Mouse (Mus musculus) limb, embryonic 13.5 days (tissue): Measurements from ENCODE around the gene Fam213a. TPM values are rescaled to one million over a fixed set of nuclear protein-coding genes. Genes with fewer than 3 reads are reported as not detected.

ENCODE experiments used
- ATAC-seq: fragments of 200-750 bp; cut with Nextera tagmentation; 2 replicates; pipeline ENCODE4 v1.8.0; 2017; ENCODE audit warnings: low read depth, moderate number of reproducible peaks, moderate TSS enrichment; ENCODE audit not compliant: low FRiP score
- H3K27ac ChIP-seq: fragments of 300-500 bp; sonication (generic); 2 replicates; pipeline ENCODE4 v1.5.1; 2015; ENCODE audit warnings: inconsistent platforms, mild to moderate bottlenecking, moderate library complexity
- H3K27me3 ChIP-seq: fragments of 300-500 bp; sonication (generic); 2 replicates; pipeline ENCODE4 v1.6.1; 2015; ENCODE audit warnings: mild to moderate bottlenecking, inconsistent platforms
- H3K36me3 ChIP-seq: fragments of 300-500 bp; sonication (generic); 2 replicates; pipeline ENCODE4 v1.6.1; 2015; ENCODE audit warnings: inconsistent platforms, mild to moderate bottlenecking, moderate library complexity
- H3K4me1 ChIP-seq: fragments of 300-500 bp; sonication (generic); 2 replicates; pipeline ENCODE4 v1.6.1; 2015; ENCODE audit warnings: inconsistent platforms
- H3K4me2 ChIP-seq: fragments of 300-500 bp; sonication (generic); replicated peaks from 2 replicates; pipeline ENCODE4 v1.6.1; 2015; ENCODE audit warnings: inconsistent platforms, mild to moderate bottlenecking, moderate library complexity
- H3K4me3 ChIP-seq: fragments of 300-500 bp; sonication (generic); 2 replicates; pipeline ENCODE4 v1.5.1; 2015; ENCODE audit warnings: moderate library complexity, mild to moderate bottlenecking, inconsistent platforms
- H3K9ac ChIP-seq: fragments of 300-500 bp; sonication (generic); 2 replicates; pipeline ENCODE4 v1.6.1; 2015; ENCODE audit warnings: mild to moderate bottlenecking, inconsistent platforms
- H3K9me3 ChIP-seq: fragments of 300-500 bp; sonication (generic); 2 replicates; pipeline ENCODE4 v1.6.1; 2016; ENCODE audit warnings: inconsistent platforms
- WGBS: fragments of 180-500 bp; shearing (Covaris S2); methylation state at CpG from one replicate; pipeline ENCODE4 v1.1.7; 2015; 5-methylcytosine and 5-hydroxymethylcytosine counted together
- polyA plus RNA-seq: library from polyadenylated mRNA; unstranded; fragments of >200 nt; fragmentation: Nextera tagmentation; extraction: Ambion mirVana; gene quantifications from 2 replicates; pipeline ENCODE4 v1.2.1, GENCODE M21; 2015

Fam213a gene
- polyA plus RNA-seq, 1 experiment from 2014 or later, result 41.6 TPM

GRCm38 (mm10) chr14:41021246-41021645 lies 7.7 kb upstream of the Fam213a start:
- no peak overlapping the region for H3K4me3 ChIP-seq
- WGBS, result 83% methylated on average over 3 of the region's 3 CpGs
- no peaks in the 10 kb centered on the region for H3K9me3 ChIP-seq

GRCm38 (mm10) chr14:41017460-41017859 lies 3.9 kb upstream of the Fam213a start:
- WGBS, result 85% methylated on average over 5 of the region's 5 CpGs
- ATAC-seq, result no peak
- Histone ChIP-seq H3K4me2 (no peak overlapping the region), H3K9me3 (no peaks in the 10 kb centered on the region), H3K4me3 (no peak overlapping the region), H3K4me1 (peaks cover 13% of the 10 kb centered on the region), H3K27me3 (no peaks in the 10 kb centered on the region), H3K27ac (no peak overlapping the region), H3K36me3 (no peaks in the 10 kb centered on the region), H3K9ac (no peak overlapping the region)

More at GRCm38 (mm10) chr14:41021246-41021645, 7.7 kb upstream of the Fam213a start:
- Histone ChIP-seq H3K27ac (no peak overlapping the region), H3K9ac (no peak overlapping the region), H3K27me3 (no peaks in the 10 kb centered on the region), H3K4me2 (no peak overlapping the region), H3K4me1 (no peaks in the 10 kb centered on the region), H3K36me3 (no peaks in the 10 kb centered on the region)
- ATAC-seq, result no peak

- Histone ChIP-seq H3K27me3 (no peaks in the 10 kb centered on the region), H3K4me3 (no peak overlapping the region), H3K36me3 (no peaks in the 10 kb centered on the region), H3K9me3 (no peaks in the 10 kb centered on the region), H3K4me2 (no peak overlapping the region), H3K9ac (no peak overlapping the region), H3K27ac (no peak overlapping the region), H3K4me1 (peaks cover 13% of the 10 kb centered on the region)
- no peak for ATAC-seq
- 76% methylated on average over 5 of the region's 5 CpGs for WGBS
Observed at GRCm38 (mm10) chr14:41014701-41015240, 1.2 kb upstream of the Fam213a start.

GRCm38 (mm10) chr14:41013143-41013542 lies 445 bp downstream of the Fam213a start:
- 22% methylated on average over 9 of the region's 9 CpGs for WGBS
- Histone ChIP-seq H3K4me2 (peak overlapping the region; percentile 85), H3K27ac (no peak overlapping the region), H3K9ac (peak overlapping the region; percentile 76), H3K27me3 (no peaks in the 10 kb centered on the region), H3K9me3 (no peaks in the 10 kb centered on the region), H3K4me3 (peak overlapping the region; percentile 62), H3K4me1 (peaks cover 13% of the 10 kb centered on the region), H3K36me3 (no peaks in the 10 kb centered on the region)
- no peak for ATAC-seq

GRCm38 (mm10) chr14:41011916-41012315 lies 1.7 kb downstream of the Fam213a start:
- no peak for ATAC-seq
- no peak overlapping the region for H3K4me2 ChIP-seq

GRCm38 (mm10) chr14:41008138-41008537 lies 5.5 kb downstream of the Fam213a start:
- no peak overlapping the region for H3K27ac ChIP-seq
- 68% methylated on average over 2 of the region's 2 CpGs for WGBS

More at GRCm38 (mm10) chr14:41011916-41012315, 1.7 kb downstream of the Fam213a start:
- no peak overlapping the region for H3K9ac ChIP-seq
- 78% methylated on average over 3 of the region's 3 CpGs for WGBS
- H3K27me3 ChIP-seq, result no peaks in the 10 kb centered on the region
- H3K36me3 ChIP-seq, result no peaks in the 10 kb centered on the region
- no peaks in the 10 kb centered on the region for H3K9me3 ChIP-seq
- peaks cover 16% of the 10 kb centered on the region for H3K4me1 ChIP-seq
- no peak overlapping the region for H3K4me3 ChIP-seq
- H3K27ac ChIP-seq, result no peak overlapping the region

GRCm38 (mm10) chr14:41007641-41008040 lies 5.9 kb downstream of the Fam213a start:
- H3K9me3 ChIP-seq, result no peaks in the 10 kb centered on the region
- H3K27me3 ChIP-seq, result peaks cover 4% of the 10 kb centered on the region; the same call in 1 of the 2 replicates
- H3K4me2 ChIP-seq, result no peak overlapping the region
- no peak overlapping the region for H3K9ac ChIP-seq
- no peak overlapping the region for H3K27ac ChIP-seq
- peaks cover 16% of the 10 kb centered on the region for H3K4me1 ChIP-seq
- H3K36me3 ChIP-seq, result no peaks in the 10 kb centered on the region
- ATAC-seq, result no peak
- no peak overlapping the region for H3K4me3 ChIP-seq
- WGBS, result 23% methylated on average over 5 of the region's 5 CpGs

More at GRCm38 (mm10) chr14:41008138-41008537, 5.5 kb downstream of the Fam213a start:
- ATAC-seq, result no peak
- 0 out of 2 replicates have a peak overlapping the region, but pooled peaks have one; percentile 5 for H3K9ac ChIP-seq
- no peak overlapping the region for H3K4me2 ChIP-seq
- peaks cover 20% of the 10 kb centered on the region for H3K4me1 ChIP-seq
- no peak overlapping the region for H3K4me3 ChIP-seq
- peaks cover 4% of the 10 kb centered on the region; the same call in 1 of the 2 replicates for H3K27me3 ChIP-seq
- no peaks in the 10 kb centered on the region for H3K36me3 ChIP-seq
- no peaks in the 10 kb centered on the region for H3K9me3 ChIP-seq

- Histone ChIP-seq H3K9me3 (no peaks in the 10 kb centered on the region), H3K4me3 (no peak overlapping the region), H3K36me3 (no peaks in the 10 kb centered on the region), H3K4me2 (no peak overlapping the region), H3K27ac (no peak overlapping the region), H3K27me3 (peaks cover 4% of the 10 kb centered on the region; the same call in 1 of the 2 replicates), H3K4me1 (peaks cover 16% of the 10 kb centered on the region), H3K9ac (no peak overlapping the region)
- ATAC-seq, result no peak
- 52% methylated on average over 3 of the region's 3 CpGs for WGBS
Observed at GRCm38 (mm10) chr14:41006899-41007298, 6.7 kb downstream of the Fam213a start.

- Histone ChIP-seq H3K9me3 (no peaks in the 10 kb centered on the region), H3K27ac (no peak overlapping the region), H3K36me3 (no peaks in the 10 kb centered on the region), H3K27me3 (peaks cover 4% of the 10 kb centered on the region; the same call in 1 of the 2 replicates), H3K4me1 (peaks cover 16% of the 10 kb centered on the region), H3K9ac (no peak overlapping the region), H3K4me2 (no peak overlapping the region), H3K4me3 (no peak overlapping the region)
- 88% methylated on average over 10 of the region's 10 CpGs for WGBS
- no peak for ATAC-seq
Observed at GRCm38 (mm10) chr14:41006263-41006662, 7.3 kb downstream of the Fam213a start.

GRCm38 (mm10) chr14:41005716-41006115 lies 7.9 kb downstream of the Fam213a start:
- no peak for ATAC-seq
- Histone ChIP-seq H3K4me3 (no peak overlapping the region), H3K4me2 (no peak overlapping the region), H3K9me3 (no peaks in the 10 kb centered on the region), H3K4me1 (peaks cover 20% of the 10 kb centered on the region), H3K27ac (no peak overlapping the region), H3K36me3 (no peaks in the 10 kb centered on the region), H3K9ac (no peak overlapping the region), H3K27me3 (peaks cover 4% of the 10 kb centered on the region; the same call in 1 of the 2 replicates)
- WGBS, result 88% methylated on average over 9 of the region's 9 CpGs

- H3K9me3 ChIP-seq, result no peaks in the 10 kb centered on the region
- peaks cover 4% of the 10 kb centered on the region; the same call in 1 of the 2 replicates for H3K27me3 ChIP-seq
- no peak for ATAC-seq
- peaks cover 22% of the 10 kb centered on the region for H3K4me1 ChIP-seq
- H3K27ac ChIP-seq, result no peak overlapping the region
- H3K36me3 ChIP-seq, result no peaks in the 10 kb centered on the region
- peak overlapping the region; percentile 35 for H3K4me2 ChIP-seq
- no peak overlapping the region for H3K9ac ChIP-seq
- 29% methylated on average over 22 of the region's 22 CpGs for WGBS
- H3K4me3 ChIP-seq, result no peak overlapping the region
Observed at GRCm38 (mm10) chr14:41004201-41005141, 9.1 kb downstream of the Fam213a start.

GRCm38 (mm10) chr14:41001576-41001975 lies 12.0 kb downstream of the Fam213a start:
- Histone ChIP-seq H3K27me3 (peaks cover 4% of the 10 kb centered on the region; the same call in 1 of the 2 replicates), H3K9ac (no peak overlapping the region), H3K36me3 (peaks cover 19% of the 10 kb centered on the region), H3K4me3 (no peak overlapping the region), H3K27ac (no peak overlapping the region), H3K4me2 (no peak overlapping the region), H3K9me3 (no peaks in the 10 kb centered on the region), H3K4me1 (peaks cover 19% of the 10 kb centered on the region)
- WGBS, result 70% methylated on average over 5 of the region's 5 CpGs
- no peak for ATAC-seq
